Mouse (Mus musculus) inflammation-experienced regulatory T-cells, adult 6 months (primary cell): Measurements from ENCODE around the gene Dixdc1. TPM values are rescaled to one million over a fixed set of nuclear protein-coding genes. Genes with fewer than 3 reads are reported as not detected.

Experiments used
- ATAC-seq: one replicate; pipeline ENCODE4 v1.8.0; 2017
- polyA plus RNA-seq, 3 experiments: library from polyadenylated mRNA; unstranded; fragments of 100-300 nt; shearing (Covaris generic); gene quantifications; one replicate each; pipeline ENCODE4 v1.2.1; 2017

Gene Dixdc1
- polyA plus RNA-seq, 3 experiments from 2014 or later = 1.4 to 1.9 TPM; not detected in 1

- ATAC-seq = peak; percentile 54
Observed at GRCm38 (mm10) chr9:50698418-50699409, 40.6 kb downstream of the Dixdc1 start.

- peak; percentile 67 for ATAC-seq
Observed at GRCm38 (mm10) chr9:50697706-50698041, 41.6 kb downstream of the Dixdc1 start.

GRCm38 (mm10) chr9:50696851-50697705 lies 42.2 kb downstream of the Dixdc1 start:
- no peak for ATAC-seq

- ATAC-seq = no peak
Observed at GRCm38 (mm10) chr9:50695153-50695552, 44.2 kb downstream of the Dixdc1 start.

- ATAC-seq = peak; percentile 63
Observed at GRCm38 (mm10) chr9:50693631-50694030, 45.7 kb downstream of the Dixdc1 start.

GRCm38 (mm10) chr9:50692626-50693580 lies 46.4 kb downstream of the Dixdc1 start:
- no peak for ATAC-seq

GRCm38 (mm10) chr9:50686866-50687652 lies 52.3 kb downstream of the Dixdc1 start:
- ATAC-seq = peak; percentile 17

- no peak for ATAC-seq
Observed at GRCm38 (mm10) chr9:50681727-50682126, 57.6 kb downstream of the Dixdc1 start.

GRCm38 (mm10) chr9:50679406-50679805 lies 59.9 kb downstream of the Dixdc1 start:
- ATAC-seq = no peak

- ATAC-seq = no peak
Observed at GRCm38 (mm10) chr9:50674771-50675170, 64.5 kb downstream of the Dixdc1 start.

- ATAC-seq = peak; percentile 79
Observed at GRCm38 (mm10) chr9:50670690-50671089, 68.6 kb downstream of the Dixdc1 start.

- no peak for ATAC-seq
Observed at GRCm38 (mm10) chr9:50667579-50668498, 71.5 kb downstream of the Dixdc1 start.

- no peak for ATAC-seq
Observed at GRCm38 (mm10) chr9:50666442-50666841, 72.9 kb downstream of the Dixdc1 start.

GRCm38 (mm10) chr9:50664826-50665225 lies 74.5 kb downstream of the Dixdc1 start:
- ATAC-seq = no peak

- no peak for ATAC-seq
Observed at GRCm38 (mm10) chr9:50660431-50660830, 78.9 kb downstream of the Dixdc1 start.

GRCm38 (mm10) chr9:50659392-50660217 lies 79.7 kb downstream of the Dixdc1 start, which contains the start of gene Dlat:
TSS of gene Dlat (minus strand) at chr9:50659780.
- peak; percentile 83 for ATAC-seq

- peak; percentile 16 for ATAC-seq
Observed at GRCm38 (mm10) chr9:50658941-50659388, 80.4 kb downstream of the Dixdc1 start.

GRCm38 (mm10) chr9:50658391-50658790 lies 80.9 kb downstream of the Dixdc1 start:
- no peak for ATAC-seq

- ATAC-seq = no peak
Observed at GRCm38 (mm10) chr9:50650503-50650902, 88.8 kb downstream of the Dixdc1 start.
